Mouse (Mus musculus) left cerebral cortex, postnatal 14 days (tissue): ENCODE measurements around the gene Ugt3a1. TPM values are rescaled to one million over a fixed set of nuclear protein-coding genes. Genes with fewer than 3 reads are reported as not detected.
"Not testable (repeated sequence)": the region's sequence is repeated elsewhere in the genome, so short reads cannot be mapped to it uniquely, and the experiment has no call there.

Experiments used
- DNase-seq, 2 experiments: peaks; one replicate each; pipeline ENCODE4 v3.0.0; 2021 to 2022; ENCODE audit warnings: low spot score in 2 of 2, mixed read lengths in 1 of 2
- intact Hi-C: fragments of 180-260 bp; cut with DNase I; formaldehyde crosslinking; loops from one replicate; pipeline ENCODE4 v1.15.1; 2025
- long read RNA-seq, 2 experiments: library from polyadenylated mRNA; stranded (forward); transcript quantifications; one replicate each; pipeline ENCODE4 v2.0.0; 2021
- total RNA-seq, 2 experiments: library from RNA; stranded (reverse); gene quantifications; 2 replicates each; pipeline ENCODE4 v1.2.3; 2021

Ugt3a1 gene
- not detected for total RNA-seq
- long read RNA-seq, experiment 1: 0 reads
- long read RNA-seq, experiment 2: 0 reads

DNA sequence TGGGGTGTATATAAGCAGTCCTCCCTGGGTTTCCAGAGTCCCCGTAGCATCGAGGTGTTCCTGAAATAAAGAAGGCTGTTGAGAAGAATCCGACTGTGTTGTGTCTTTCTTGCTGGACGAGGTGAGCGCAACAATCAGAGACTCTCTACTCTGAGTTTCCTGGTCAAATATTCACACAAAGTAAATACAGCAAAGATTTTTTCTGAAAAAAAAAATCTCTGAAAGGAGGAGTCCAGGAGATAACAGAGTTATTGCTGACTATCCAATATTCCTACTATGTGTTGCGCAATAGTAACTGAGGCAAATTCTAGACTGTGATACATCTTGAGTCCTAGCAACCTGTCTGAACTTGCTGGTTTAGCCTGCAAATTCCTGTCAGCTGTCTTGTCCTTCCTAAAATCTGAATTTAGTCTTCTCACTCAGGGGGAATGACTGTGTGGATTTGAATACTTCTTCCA lies at the start of gene Ugt3a1:
Ugt3a1 (plus strand) TSS at position 51 of the 458 bp plus-strand sequence.
- intact Hi-C loops: no loop called here
- no peak for DNase-seq

DNA sequence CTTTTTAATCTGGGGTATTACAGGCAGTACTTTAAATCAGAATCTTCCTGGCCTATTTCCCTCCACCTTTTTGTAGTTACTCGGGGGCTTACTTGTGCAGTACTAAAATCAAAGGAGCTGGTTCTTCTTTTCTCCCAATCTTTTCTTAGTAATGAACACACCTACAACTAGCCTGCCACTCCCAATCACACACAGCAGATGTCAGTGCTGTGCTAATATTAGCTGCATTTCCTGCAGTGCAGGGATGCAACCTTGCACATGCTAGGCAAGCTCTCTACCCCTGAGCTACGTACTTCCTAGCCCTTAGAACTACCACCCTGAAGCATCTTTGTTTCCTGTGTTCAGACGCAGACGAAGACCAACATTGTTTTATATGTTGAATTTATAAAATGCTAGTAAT lies 45.8 kb upstream of the Ugt3a1 start:
- DNase-seq, intact Hi-C loops: not testable (repeated sequence)

DNA sequence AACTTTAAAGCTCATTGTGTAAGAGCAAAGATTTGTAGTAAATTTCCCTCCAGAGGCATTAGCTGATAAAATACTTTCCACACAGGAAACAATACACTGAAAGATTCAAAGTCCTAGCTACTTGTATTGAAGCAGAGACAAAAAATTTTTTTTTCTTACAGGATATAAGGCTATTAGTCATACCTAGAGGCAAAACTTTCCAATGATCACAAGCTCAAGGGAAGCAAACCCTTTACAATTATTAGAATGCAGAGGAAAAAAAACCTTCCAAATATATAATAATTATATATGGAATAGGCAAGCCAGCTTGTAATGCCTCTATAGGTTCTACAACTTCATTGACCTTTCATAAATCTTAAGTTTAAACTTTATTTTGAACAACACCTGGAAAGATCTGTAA lies 30.3 kb upstream of the Ugt3a1 start:
- DNase-seq: no peak
- intact Hi-C loops: no loop called here

DNA sequence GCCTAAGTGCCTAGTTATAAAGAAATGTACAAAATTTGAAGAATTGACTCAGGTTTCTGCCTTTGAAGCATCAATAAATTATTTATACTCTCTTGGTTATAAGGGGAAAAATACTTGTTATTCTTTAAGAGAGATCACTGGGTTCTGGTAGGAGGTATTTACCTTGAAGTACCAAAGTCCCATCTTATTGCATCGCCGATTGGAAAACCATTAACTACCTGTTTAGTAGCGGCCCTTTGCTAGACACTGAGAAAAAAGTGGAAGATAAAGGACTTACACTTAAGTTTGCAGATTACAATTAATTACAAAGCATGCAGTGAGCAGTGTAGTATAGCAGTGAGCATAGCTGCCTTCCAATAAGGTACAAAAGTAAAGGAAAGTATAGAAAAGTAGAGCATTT lies 23.8 kb upstream of the Ugt3a1 start:
- no peak for DNase-seq
- intact Hi-C loops: no loop called here

DNA sequence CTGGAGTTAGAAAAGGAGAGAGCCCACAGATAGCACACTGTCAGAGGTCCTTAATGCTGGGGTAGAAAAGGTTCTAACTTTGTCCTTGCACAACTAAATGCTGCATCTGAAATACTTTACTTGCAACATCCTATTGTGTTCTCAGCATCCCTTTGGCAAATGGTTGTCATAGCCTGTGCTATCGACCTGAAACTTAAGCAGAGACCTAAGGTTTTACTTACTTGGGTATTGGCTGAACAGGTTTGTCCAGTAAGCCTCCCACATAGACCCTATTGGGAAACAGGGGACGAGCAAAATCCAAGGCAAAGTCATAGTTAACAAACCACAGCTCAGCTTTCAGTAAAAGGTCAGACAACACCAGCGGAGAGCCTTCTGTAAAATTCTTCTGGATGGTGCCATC lies 16.1 kb upstream of the Ugt3a1 start:
- no peak for DNase-seq
- intact Hi-C loops: no loop called here

DNA sequence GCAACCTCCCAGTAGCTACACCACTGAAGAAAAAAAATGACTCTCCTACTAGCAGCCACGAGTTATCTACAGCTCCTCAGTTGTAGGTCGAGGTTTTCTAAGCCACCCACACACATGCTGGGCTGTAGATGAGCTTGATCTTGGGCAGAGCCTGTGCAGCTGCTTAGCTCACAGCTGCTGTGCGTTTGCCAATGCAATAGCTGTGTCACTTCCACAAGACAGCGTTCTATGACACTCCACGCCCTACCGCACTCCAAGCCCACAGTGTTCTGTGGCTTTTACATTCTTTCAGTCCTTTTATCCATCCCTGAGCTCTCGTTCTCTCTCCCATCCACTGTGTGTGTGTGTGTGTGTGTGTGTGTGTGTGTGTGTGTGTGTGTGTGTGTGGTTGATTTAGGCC lies 4.8 kb upstream of the Ugt3a1 start:
- intact Hi-C loops: no loop called here
- no peak for DNase-seq

DNA sequence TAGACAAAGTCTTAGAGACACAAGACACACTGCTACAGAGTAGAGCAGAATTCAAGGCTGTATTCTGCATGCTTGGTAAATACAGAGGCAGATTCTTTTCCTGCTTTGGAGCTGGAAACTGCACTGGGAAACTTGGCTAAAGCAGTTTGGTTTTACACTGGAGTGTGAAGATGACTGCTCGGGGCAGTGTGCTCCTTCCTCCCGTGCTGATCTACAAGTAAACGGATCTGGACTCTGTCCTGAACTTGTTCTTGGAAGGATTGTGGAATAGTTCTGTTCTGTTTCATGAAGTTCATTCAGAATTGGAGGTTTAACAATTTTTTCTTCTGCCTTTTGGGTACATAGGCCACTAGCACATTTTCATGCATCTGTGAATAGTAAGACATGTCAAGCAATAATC lies 2.3 kb downstream of the Ugt3a1 start:
- no peak for DNase-seq
- intact Hi-C loops: no loop called here

DNA sequence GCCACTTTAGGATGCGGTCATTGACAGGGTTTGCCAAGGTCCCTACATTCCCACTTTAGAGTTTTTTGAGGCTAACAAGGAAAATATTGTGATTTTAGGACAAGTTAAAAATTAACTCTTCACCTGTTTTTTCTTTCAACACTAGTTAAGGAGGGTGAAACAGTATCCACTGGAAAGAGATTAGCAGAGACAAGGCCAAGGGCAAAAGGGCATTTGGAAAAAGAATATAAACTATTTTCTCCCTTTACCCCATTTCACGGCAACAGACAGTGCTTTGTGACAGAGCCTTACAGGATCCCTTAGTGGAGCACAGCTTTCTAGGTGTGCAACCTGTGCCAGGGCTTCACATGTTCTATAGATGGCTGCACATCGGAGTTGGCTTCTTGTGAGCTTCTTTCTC lies 2.9 kb downstream of the Ugt3a1 start:
- DNase-seq: no peak
- intact Hi-C loops: no loop called here

DNA sequence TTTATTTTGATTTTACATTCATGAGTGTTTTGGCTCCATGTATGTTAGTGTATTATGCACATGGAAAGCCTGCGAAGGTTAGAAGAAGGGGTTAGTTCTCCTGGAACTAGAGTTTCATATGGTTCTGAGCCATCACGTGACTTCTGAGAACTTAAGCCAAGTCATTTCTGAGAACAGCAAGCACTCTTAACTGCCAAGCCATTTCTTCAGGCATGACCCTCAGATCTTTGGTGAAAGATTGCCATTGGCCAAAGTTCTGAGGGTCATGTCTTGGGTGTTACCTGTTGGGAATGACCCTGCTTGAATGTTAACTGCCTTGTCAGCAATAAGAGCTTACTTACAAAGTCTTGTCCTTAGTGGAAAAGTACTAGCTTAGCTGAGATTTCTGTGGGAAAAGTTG lies 6.5 kb downstream of the Ugt3a1 start:
- intact Hi-C loops: no loop called here
- no peak for DNase-seq

DNA sequence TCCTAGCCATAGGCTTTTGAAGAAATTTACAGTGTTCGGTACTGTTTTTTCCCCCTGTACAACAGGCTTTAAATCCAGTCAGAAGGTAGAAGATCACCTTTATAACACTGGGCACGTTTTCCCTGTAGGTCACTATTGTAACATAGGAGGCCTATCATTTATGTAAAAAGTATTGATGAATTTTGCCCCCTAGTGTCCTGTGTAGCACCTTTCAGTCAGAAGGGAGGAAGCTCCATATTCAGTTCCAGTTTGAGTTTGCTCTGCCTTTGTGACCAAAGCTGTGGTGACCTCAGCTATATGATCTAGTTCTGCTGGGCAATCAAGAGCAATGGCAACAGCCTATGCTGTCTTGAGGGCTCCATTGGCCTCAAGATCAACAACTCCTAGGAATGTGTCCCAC lies 13.0 kb downstream of the Ugt3a1 start:
- intact Hi-C loops: no loop called here
- DNase-seq: no peak

DNA sequence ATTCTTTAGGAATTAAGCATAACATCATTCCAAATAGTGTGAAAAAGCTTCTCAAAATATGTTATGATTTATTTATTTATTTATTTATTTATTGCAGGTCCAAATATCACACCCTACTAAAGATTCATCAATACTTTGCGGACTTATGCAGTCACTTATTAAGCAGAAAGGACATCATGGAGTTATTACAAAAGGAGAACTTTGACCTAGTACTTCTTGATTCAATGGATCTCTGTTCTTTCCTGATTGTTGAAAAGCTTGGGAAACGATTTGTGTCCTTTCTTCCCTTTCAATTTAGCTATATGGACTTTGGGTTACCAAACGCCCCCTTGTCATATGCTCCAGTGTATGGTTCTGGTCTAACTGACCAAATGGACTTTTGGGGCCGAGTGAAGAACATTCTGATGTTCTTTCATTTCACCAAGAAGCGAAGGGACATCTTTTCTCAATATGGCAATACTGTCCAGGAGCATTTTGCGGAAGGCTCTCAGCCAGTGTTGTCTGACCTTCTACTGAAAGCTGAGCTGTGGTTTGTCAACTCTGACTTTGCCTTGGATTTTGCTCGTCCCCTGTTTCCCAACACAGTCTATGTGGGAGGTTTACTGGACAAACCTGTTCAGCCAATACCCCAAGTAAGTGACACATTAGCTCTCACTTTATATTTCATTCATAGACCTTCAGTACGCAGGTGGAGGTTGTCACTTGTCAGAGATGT lies 29.4 kb downstream of the Ugt3a1 start:
- intact Hi-C loops: no loop called here

DNA sequence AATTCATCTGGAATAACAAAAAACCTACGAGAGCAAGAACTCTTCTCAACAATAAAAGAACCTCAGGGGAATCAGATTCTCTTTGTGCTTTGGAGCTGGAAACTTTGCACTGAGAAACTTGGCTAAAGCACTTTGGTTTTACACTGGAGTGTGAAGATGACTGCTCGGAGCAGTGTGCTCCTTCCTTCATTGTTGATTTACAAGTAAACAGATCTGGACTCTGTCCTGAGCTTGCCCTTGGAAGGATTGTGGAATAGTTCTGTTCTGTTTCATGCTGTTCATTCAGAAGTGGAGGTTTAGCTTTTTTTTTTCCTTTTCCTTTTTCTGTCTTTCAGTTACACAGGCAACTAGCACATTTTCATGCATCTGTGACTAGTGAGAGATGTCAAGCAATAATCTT lies 57.9 kb downstream of the Ugt3a1 start:
- intact Hi-C loops: no loop called here

More for the DNA sequence above, 29.4 kb downstream of the Ugt3a1 start:
- DNase-seq: no peak

DNA sequence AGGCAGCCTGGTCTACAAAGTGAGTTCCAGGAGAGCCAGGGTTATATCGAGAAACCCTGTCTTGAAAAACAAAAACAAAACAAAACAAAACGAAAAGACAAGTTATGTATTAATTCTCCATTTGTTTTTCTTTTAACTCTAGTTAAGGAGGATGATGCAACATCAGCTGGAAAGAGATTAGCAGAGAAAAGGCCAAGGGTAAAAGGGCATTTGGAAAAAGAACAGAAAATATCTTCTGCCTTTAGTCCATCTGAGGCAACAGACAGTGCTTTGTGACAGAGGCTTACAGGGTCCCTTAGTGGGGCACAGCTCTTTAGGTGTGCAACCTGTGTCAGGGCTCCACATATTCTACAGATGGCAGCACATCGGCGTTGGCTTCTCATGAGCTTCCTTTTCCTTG lies 58.7 kb downstream of the Ugt3a1 start, which contains the start of gene Ugt3a2:
Ugt3a2 (plus strand) TSS at position 210 of the 400 bp plus-strand sequence.
- intact Hi-C loops: no loop called here
- no peak for DNase-seq

More for the DNA sequence above, 57.9 kb downstream of the Ugt3a1 start:
- no peak for DNase-seq

DNA sequence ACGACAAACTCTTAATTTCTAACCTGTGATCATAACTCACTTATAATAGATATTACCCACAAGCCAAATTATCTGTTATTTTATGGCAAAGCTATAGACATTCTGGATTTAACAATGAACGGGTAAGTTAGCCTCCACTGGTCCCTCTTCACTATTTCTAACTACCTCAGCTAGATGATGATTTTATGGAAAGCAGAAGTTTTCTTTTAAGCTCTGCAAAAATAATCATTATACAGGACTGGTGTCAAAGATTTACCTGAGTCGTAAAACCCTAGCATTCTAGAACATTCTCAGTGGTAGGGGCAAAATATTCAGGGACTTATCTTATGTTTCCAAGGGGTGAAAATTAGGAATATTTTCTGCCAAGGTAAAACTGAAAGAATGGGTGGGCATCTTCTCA lies 59.9 kb downstream of the Ugt3a1 start:
- intact Hi-C loops: no loop called here
- no peak for DNase-seq

DNA sequence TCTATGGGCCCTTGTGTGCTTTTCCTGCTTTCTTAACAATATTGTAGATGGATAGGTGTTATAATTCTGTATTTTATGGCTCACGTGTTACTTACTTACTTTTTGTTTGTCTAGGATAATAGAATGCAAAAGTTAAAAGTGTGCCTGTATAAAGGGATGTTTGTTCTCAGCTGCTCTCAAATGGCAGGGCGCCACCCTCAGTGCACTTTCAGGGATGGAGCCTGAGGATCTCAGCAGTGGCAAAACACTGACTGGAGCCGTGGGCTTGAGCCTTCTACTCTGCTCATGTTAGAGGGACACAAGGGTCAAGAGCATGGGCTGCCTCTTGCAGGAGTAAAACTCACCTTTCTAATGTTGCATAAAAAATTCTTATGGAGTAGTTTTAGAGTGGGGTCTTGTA lies 60.3 kb downstream of the Ugt3a1 start:
- DNase-seq: no peak
- intact Hi-C loops: no loop called here

DNA sequence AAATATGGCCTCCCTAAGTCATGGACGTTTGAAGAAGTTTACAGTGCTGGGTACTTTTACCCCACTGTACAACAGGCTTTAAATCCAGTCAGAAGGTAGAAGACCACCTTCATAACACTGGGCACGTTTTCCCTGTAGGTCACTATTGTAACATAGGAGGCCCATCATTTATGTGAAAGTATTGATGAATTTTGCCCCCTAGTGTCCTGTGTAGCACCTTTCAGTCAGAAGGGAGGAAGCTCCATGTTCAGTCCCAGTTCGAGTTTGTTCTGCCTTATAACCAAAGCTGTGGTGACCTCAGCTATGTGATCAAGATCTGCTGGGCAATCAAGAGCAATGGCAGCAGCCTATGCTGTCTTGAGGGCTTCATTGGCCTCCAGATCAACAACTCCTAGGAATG lies 72.1 kb downstream of the Ugt3a1 start:
- no peak for DNase-seq
- intact Hi-C loops: no loop called here

DNA sequence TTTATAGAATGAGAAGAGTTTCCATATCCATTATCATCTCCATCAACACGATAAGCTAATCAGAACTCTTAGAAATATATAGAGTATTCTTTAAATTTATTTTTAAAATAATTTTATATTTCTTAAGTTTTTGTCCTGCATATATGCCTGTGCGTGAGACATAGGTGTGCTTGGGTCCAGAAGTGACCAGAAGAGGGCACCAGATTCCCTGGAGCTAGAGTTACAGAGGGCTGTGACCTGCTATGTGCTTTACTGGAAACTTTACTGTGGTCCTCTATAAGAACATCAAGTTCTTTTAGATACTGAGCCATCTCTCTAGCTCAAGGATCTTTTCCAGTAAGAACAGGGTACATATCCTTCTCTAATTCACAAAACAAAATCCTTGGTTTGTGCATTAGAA lies 86.1 kb downstream of the Ugt3a1 start:
- DNase-seq: no peak
- intact Hi-C loops: no loop called here

Other genes starting within 250 kb of the Ugt3a1 start
- 10 to 100 TPM; 40.9 to 46.2 TPM for gene Nadk2, start 205.6 kb upstream of the Ugt3a1 start, total RNA-seq
- 10 to 100 TPM; 65.7 to 66.0 TPM for gene Lmbrd2, start 136.3 kb upstream of the Ugt3a1 start, total RNA-seq
- gene Skp2, start 121.5 kb upstream of the Ugt3a1 start, total RNA-seq: 1 to 10 TPM; 4.3 to 5.5 TPM
- gene Ugt3a2, start 58.7 kb downstream of the Ugt3a1 start, total RNA-seq: not detected
- 1 to 10 TPM; 1.1 to 4.6 TPM for gene Capsl, start 159.1 kb downstream of the Ugt3a1 start, total RNA-seq